Mouse (Mus musculus) CD4-positive, CD25-positive, alpha-beta regulatory T cell, adult 2 months (primary cell): Measurements from ENCODE around the gene Tat.
"Not testable (repeated sequence)": the region's sequence is repeated elsewhere in the genome, so short reads cannot be mapped to it uniquely, and the experiment has no call there.

Experiments
- DNase-seq: peaks from one replicate; pipeline ENCODE4 v3.0.0-alpha.2; 2012; ENCODE audit warnings: low read depth, low spot score

The Tat gene

GRCm38 (mm10) chr8:109982386-109983105 lies 7.7 kb upstream of the Tat start:
- no peak for DNase-seq

DNA sequence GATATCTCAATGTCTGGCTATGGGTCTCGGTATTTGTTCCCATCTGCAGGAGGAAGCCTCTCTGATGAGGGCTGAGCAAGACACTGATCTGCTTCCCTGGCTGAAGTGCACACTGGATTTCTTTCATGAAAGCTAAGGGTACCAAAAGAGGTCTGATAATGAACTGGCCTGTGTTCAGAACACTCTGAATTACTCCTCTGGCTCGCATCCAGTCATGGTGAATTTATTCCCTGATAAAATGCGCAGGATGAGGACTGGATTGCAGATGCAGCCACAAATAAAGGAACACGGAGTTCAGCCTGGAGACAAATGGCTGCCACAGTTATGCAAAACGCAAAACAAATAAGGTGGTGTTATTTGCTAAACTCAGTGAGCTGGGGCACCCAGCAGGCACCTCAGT lies 6.3 kb upstream of the Tat start:
- DNase-seq = no peak

- DNase-seq = no peak
Observed at GRCm38 (mm10) chr8:109986384-109986783, 3.9 kb upstream of the Tat start.

GRCm38 (mm10) chr8:109987776-109988175 lies 2.5 kb upstream of the Tat start:
- no peak for DNase-seq

GRCm38 (mm10) chr8:109989151-109989550 lies 1.1 kb upstream of the Tat start:
- no peak for DNase-seq

- DNase-seq = no peak
Observed at GRCm38 (mm10) chr8:109992166-109992565, 1.9 kb downstream of the Tat start.

DNA sequence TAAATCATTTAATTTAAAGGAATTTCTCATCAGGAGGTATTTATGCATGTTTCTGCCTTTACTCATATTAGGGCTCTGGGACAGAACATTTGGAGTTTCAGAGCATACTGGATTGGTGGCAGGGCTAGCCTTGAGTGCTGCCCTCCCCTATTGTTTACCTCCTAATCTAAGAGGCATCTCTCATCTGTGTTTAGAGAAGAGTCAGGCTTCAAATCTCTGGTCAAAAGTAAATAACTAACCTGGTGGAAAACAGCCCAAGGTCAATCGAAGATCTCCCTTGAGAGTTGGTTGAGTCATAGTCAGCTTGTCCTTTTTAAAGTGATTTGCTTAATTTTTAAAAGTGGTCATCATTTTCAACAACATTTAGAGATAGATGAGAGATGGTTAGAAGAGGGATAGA lies 2.7 kb downstream of the Tat start:
- DNase-seq = no peak

GRCm38 (mm10) chr8:109997381-109997780 lies 7.1 kb downstream of the Tat start:
- no peak for DNase-seq

DNA sequence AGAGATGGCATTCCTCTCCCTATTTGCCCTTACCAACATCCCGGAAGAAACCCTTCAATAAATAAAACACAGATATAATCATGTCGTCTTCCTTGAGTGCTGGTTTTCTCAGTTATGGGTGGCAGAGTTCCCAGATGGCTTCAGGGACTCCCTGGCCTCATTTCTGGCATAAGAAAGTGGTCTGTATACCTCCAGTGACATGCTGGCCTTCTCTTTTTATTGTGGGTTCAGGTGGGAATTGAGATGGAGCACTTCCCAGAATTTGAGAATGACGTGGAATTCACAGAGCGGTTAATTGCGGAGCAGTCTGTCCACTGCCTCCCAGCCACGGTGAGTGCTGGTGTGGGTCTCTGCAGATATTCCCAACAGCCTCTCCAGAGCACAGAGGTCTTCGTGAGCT lies 7.8 kb downstream of the Tat start:
- no peak for DNase-seq

DNA sequence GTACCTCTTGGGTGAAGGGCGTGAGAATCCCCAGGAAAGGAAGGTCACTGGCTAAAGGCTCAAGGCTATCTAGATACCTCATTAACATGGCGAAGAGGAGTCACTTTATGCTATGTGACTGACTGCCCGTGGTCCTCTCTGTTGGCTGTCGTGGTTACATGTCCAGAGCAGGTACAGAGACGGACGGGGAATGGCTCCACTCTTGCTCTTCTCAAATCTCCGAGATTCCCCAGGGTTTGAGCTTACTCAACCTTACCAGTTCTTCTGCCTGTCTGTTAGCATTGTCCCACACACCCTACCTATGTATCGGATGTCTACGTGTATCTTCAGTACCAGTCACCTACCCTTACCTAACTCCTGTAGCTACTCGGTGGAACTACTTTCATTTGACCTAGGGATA lies 9.7 kb downstream of the Tat start:
- DNase-seq = no peak

DNA sequence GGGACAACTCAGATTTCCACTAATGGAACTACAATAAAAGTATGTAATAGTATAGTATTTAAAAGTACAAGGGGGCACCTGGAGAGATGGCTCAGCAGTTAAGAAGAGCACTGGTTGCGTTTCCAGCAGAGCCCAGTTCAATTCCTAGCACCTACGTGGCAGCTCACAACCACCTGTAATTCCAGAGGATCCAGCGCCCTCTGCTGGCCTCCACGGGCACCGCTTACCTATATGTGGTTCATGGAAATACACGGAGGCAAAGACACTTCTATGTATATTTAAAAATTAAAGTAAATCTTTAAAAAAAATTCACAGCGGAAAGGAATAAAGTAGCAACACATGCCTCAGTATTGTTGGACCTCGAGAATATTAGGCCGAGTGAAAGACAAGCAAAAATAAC lies 12.7 kb downstream of the Tat start:
- DNase-seq = peak; percentile 37

- no peak for DNase-seq
Observed at GRCm38 (mm10) chr8:110004300-110004699, 14.1 kb downstream of the Tat start.

GRCm38 (mm10) chr8:110006312-110007023 lies 16.2 kb downstream of the Tat start:
- no peak for DNase-seq

GRCm38 (mm10) chr8:110008228-110008994 lies 18.2 kb downstream of the Tat start:
- no peak for DNase-seq

- DNase-seq = no peak
Observed at GRCm38 (mm10) chr8:110008995-110009446, 18.8 kb downstream of the Tat start.

GRCm38 (mm10) chr8:110010868-110011267 lies 20.6 kb downstream of the Tat start:
- peak; percentile 59 for DNase-seq

GRCm38 (mm10) chr8:110022081-110022480 lies 31.8 kb downstream of the Tat start:
- no peak for DNase-seq

- no peak for DNase-seq
Observed at GRCm38 (mm10) chr8:110022768-110023344, 32.6 kb downstream of the Tat start.

DNA sequence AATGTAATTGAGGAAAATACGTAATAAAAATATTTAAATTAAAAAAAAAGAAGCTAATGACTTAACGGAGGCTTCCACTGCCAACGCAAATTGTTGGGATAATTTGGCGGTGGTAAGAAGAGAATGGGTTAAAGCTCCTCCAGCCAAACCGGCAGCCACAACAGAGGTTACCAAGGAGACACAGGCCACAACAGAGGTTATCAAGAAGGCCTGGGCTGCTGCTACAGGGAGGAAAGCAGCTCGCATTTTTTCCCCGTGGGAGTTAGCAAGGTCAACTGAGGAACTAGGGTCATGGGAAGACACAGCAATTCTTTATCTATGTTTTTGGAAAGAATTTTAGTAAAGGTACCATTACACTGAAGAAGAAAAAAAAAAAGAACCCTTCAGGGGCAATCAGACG lies 43.5 kb downstream of the Tat start:
- not testable (repeated sequence) for DNase-seq

GRCm38 (mm10) chr8:110034331-110034730 lies 44.1 kb downstream of the Tat start:
- DNase-seq = no peak

- DNase-seq = no peak
Observed at GRCm38 (mm10) chr8:110036156-110036555, 45.9 kb downstream of the Tat start.

GRCm38 (mm10) chr8:110039216-110039615 lies 49.0 kb downstream of the Tat start:
- no peak for DNase-seq
